Mouse (Mus musculus): ENCODE data around the gene Nfib. TPM values are rescaled to one million over a fixed set of nuclear protein-coding genes. Genes with fewer than 3 reads are reported as not detected.
A peak's percentile ranks its signal among the peaks of the same experiment; 100 is the strongest.

The Nfib gene
- polyA plus RNA-seq, 1 experiment from 2014 or later = 41.4 TPM

DNA sequence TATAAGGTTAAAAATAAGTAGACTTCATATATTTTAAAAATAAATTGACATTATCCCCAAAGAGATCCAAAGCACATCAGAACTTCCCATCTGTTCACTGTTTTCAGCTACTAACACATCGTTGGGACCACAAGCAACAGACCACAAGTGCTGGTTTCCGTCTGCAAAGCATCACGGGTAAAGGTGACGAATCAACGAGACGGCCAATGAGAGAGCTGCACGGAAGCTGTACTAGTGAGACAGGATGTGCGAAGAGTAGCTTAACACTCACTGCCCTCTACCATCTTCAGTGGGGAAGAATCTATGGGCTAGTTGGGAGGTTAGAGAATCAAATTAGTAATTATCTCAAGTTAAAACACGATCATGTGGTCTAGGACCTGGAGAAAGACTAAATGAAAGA is 302.9 kb downstream of the Nfib start:
- Histone ChIP-seq H3K27ac (no peak overlapping the region), H3K4me1 (replicated peaks) (peaks cover 35% of the 10 kb centered on the region), H3K9me3 (no peaks in the 10 kb centered on the region), H3K9ac (no peak overlapping the region), H3K4me3 (replicated peaks) (no peak overlapping the region), H3K36me3 (no peaks in the 10 kb centered on the region), H3K4me2 (replicated peaks) (no peak overlapping the region), H3K27me3 (replicated peaks) (no peaks in the 10 kb centered on the region)
- WGBS = 86% methylated on average over 9 of the region's 9 CpGs
- ATAC-seq = no peak

- Histone ChIP-seq H3K4me1 (replicated peaks) (peaks cover 31% of the 10 kb centered on the region), H3K9me3 (no peaks in the 10 kb centered on the region), H3K36me3 (no peaks in the 10 kb centered on the region), H3K9ac (no peak overlapping the region), H3K4me2 (replicated peaks) (no peak overlapping the region), H3K4me3 (replicated peaks) (no peak overlapping the region), H3K27me3 (replicated peaks) (no peaks in the 10 kb centered on the region), H3K27ac (no peak overlapping the region)
- WGBS = 64% methylated on average over 3 of the region's 3 CpGs
- no peak for ATAC-seq
Observed at GRCm38 (mm10) chr4:82401450-82402061, 304.0 kb downstream of the Nfib start.

GRCm38 (mm10) chr4:82400536-82400935 is 305.0 kb downstream of the Nfib start:
- H3K4me3 ChIP-seq (replicated peaks) = no peak overlapping the region
- H3K27me3 ChIP-seq (replicated peaks) = no peaks in the 10 kb centered on the region
- peak overlapping the region; percentile 62 for H3K27ac ChIP-seq
- H3K36me3 ChIP-seq = no peaks in the 10 kb centered on the region
- H3K9me3 ChIP-seq = no peaks in the 10 kb centered on the region
- no peak overlapping the region for H3K9ac ChIP-seq
- ATAC-seq = peak; percentile 60
- H3K4me2 ChIP-seq (replicated peaks) = 0 out of 2 replicates have a peak overlapping the region, but pooled peaks have one; percentile 22
- WGBS = 19% methylated on average over 5 of the region's 5 CpGs
- peaks cover 29% of the 10 kb centered on the region for H3K4me1 ChIP-seq (replicated peaks)

DNA sequence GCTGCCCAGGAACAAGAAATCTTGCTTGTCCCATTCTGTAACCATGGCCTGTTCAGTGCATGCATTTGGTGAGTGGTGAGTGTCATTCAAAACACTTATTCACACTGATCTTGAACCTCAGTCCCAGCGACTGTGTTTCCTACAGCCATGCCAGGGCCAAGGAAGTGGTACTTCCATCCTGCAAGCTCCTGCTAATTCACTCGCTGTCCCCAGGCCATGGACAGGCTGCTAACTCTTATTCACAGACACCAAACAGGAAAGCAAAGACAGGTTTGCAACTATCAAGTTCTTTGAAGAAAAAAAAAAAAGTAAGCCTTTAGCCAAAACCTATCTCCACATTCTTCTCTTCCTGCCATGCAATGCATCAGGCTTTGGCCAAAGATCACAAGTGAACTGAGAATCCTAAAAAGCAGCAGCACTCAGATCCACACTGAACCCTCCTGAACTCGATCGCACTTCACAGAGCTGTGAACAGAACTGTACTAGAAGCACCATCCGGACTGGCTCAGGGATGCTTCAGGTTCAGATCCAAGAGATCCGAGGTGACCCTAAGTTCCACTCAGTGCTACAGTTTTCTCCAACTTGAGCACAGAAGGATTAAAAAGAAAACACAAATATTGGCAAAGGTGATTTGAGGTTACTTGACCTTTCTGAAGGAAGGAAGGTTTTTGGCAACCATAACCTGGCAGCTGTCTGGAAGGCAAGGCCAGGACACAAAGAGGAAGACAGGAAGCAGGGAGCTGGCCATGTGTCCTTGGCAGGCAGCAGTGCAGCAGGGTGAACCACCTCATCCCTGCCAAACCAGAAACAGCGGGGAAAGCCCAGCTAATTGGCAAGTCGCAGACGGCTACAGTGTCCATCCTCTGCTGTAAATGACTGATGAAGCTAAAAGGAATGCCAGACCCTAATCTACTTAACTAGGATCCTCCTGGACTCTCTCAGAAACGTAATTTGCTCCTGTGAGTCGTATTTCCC is 305.9 kb downstream of the Nfib start:
- H3K4me3 ChIP-seq (replicated peaks) = no peak overlapping the region
- H3K4me1 ChIP-seq (replicated peaks) = peaks cover 22% of the 10 kb centered on the region
- 51% methylated on average over 11 of the region's 11 CpGs for WGBS
- H3K27me3 ChIP-seq (replicated peaks) = no peaks in the 10 kb centered on the region
- peak; percentile 58 for ATAC-seq
- H3K36me3 ChIP-seq = no peaks in the 10 kb centered on the region
- H3K27ac ChIP-seq = peak overlapping the region; percentile 62
- no peaks in the 10 kb centered on the region for H3K9me3 ChIP-seq
- H3K9ac ChIP-seq = no peak overlapping the region
- H3K4me2 ChIP-seq (replicated peaks) = no peak overlapping the region

DNA sequence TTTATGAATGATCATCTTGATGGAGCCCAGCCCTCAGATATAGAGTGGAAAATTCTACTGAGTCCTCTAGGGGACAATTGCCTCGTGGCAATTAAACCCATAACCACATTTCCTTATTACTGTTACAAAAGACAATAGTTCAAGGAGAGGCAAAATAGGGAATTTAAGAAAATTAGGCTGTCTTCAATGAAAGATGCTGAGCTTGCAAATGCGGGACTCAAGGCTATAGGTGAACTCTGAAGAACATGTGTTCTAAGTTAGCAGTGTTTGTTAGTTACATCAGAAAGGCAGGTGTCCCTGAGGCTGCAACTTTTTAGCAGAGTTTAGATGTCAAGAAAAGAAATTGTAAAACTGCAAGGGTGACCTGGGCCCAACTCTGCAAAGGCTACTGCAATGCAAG is 307.3 kb downstream of the Nfib start:
- no peaks in the 10 kb centered on the region for H3K9me3 ChIP-seq
- H3K27ac ChIP-seq = no peak overlapping the region
- H3K36me3 ChIP-seq = no peaks in the 10 kb centered on the region
- H3K4me2 ChIP-seq (replicated peaks) = no peak overlapping the region
- H3K4me1 ChIP-seq (replicated peaks) = peaks cover 17% of the 10 kb centered on the region
- H3K4me3 ChIP-seq (replicated peaks) = no peak overlapping the region
- no peak for ATAC-seq
- H3K9ac ChIP-seq = no peak overlapping the region
- WGBS = 76% methylated on average over 2 of the region's 2 CpGs
- no peaks in the 10 kb centered on the region for H3K27me3 ChIP-seq (replicated peaks)

GRCm38 (mm10) chr4:82396805-82397204 is 308.7 kb downstream of the Nfib start:
- H3K27ac ChIP-seq = no peak overlapping the region
- H3K4me2 ChIP-seq (replicated peaks) = no peak overlapping the region
- no peaks in the 10 kb centered on the region for H3K9me3 ChIP-seq
- no peak overlapping the region for H3K9ac ChIP-seq
- 83% methylated on average over 2 of the region's 2 CpGs for WGBS
- H3K4me3 ChIP-seq (replicated peaks) = no peak overlapping the region
- no peak for ATAC-seq
- no peaks in the 10 kb centered on the region for H3K36me3 ChIP-seq
- H3K4me1 ChIP-seq (replicated peaks) = peaks cover 22% of the 10 kb centered on the region
- no peaks in the 10 kb centered on the region for H3K27me3 ChIP-seq (replicated peaks)

GRCm38 (mm10) chr4:82396003-82396402 is 309.5 kb downstream of the Nfib start:
- peaks cover 19% of the 10 kb centered on the region for H3K4me1 ChIP-seq (replicated peaks)
- whole genome bisulfite sequencing = 90% methylated on average over 4 of the region's 4 CpGs
- ATAC-seq = no peak

DNA sequence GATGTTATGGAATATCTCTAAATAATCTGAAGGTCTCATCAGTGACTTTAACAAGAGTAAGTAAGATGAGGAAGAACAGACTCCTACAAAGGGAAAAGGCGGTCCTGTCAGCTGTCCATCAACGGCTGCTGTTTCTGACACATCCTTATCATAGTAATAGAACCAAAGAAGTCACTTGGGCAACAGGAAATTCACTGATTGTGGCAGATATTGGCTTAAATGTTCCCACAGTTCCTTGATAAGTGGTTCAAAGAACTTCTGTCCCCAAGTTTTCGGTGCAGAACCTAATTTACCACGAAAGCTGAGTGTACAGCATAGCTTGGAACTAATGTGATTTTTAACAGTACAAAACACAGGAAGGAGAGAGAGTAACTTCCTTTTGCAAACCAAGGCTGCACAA is 311.2 kb downstream of the Nfib start:
- 74% methylated on average over 4 of the region's 4 CpGs for WGBS
- no peak for ATAC-seq

More at GRCm38 (mm10) chr4:82396003-82396402, 309.5 kb downstream of the Nfib start:
- Histone ChIP-seq H3K27ac (no peak overlapping the region), H3K4me2 (replicated peaks) (no peak overlapping the region), H3K36me3 (no peaks in the 10 kb centered on the region), H3K4me3 (replicated peaks) (no peak overlapping the region), H3K9ac (no peak overlapping the region), H3K9me3 (no peaks in the 10 kb centered on the region), H3K27me3 (replicated peaks) (no peaks in the 10 kb centered on the region)

GRCm38 (mm10) chr4:82393021-82393420 is 312.5 kb downstream of the Nfib start:
- H3K4me1 ChIP-seq (replicated peaks) = peaks cover 11% of the 10 kb centered on the region; the same call in 1 of the 2 replicates
- H3K4me3 ChIP-seq (replicated peaks) = no peak overlapping the region
- ATAC-seq = peak; percentile 80
- H3K36me3 ChIP-seq = no peaks in the 10 kb centered on the region
- WGBS = 71% methylated on average over 4 of the region's 4 CpGs
- no peak overlapping the region for H3K4me2 ChIP-seq (replicated peaks)
- H3K9ac ChIP-seq = no peak overlapping the region
- H3K27me3 ChIP-seq (replicated peaks) = no peaks in the 10 kb centered on the region
- peak overlapping the region; percentile 44; the same call in 1 of the 2 replicates for H3K27ac ChIP-seq
- no peaks in the 10 kb centered on the region for H3K9me3 ChIP-seq

More for the DNA sequence above, 311.2 kb downstream of the Nfib start:
- H3K9ac ChIP-seq = no peak overlapping the region
- H3K4me3 ChIP-seq (replicated peaks) = no peak overlapping the region
- no peaks in the 10 kb centered on the region for H3K36me3 ChIP-seq
- peaks cover 11% of the 10 kb centered on the region; the same call in 1 of the 2 replicates for H3K4me1 ChIP-seq (replicated peaks)
- no peaks in the 10 kb centered on the region for H3K27me3 ChIP-seq (replicated peaks)
- no peaks in the 10 kb centered on the region for H3K9me3 ChIP-seq
- no peak overlapping the region for H3K4me2 ChIP-seq (replicated peaks)
- no peak overlapping the region for H3K27ac ChIP-seq

DNA sequence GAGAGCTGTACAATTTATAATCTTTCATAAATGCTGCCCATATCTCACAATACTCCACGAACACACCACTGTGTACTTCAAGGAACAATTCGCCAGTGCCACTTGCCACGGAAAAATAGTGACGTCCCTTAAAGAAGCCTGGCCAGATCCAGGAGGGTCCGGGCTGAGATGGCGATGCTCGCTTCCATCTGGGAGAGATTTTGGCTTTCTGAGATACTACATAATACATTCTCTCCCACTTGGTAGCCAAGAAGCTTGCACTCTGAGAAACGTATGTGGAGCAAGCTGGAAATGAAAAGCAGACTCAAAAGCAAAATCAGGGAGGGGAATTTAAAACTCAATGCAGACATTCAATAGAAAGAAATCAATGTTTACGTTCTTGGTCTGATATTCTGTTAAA is 313.1 kb downstream of the Nfib start:
- WGBS = 57% methylated on average over 9 of the region's 9 CpGs
- Histone ChIP-seq H3K9ac (no peak overlapping the region), H3K9me3 (no peaks in the 10 kb centered on the region), H3K4me2 (replicated peaks) (no peak overlapping the region), H3K4me3 (replicated peaks) (no peak overlapping the region), H3K27ac (peak overlapping the region; percentile 44), H3K27me3 (replicated peaks) (no peaks in the 10 kb centered on the region), H3K4me1 (replicated peaks) (peaks cover 11% of the 10 kb centered on the region; the same call in 1 of the 2 replicates), H3K36me3 (no peaks in the 10 kb centered on the region)
- no peak for ATAC-seq

- Histone ChIP-seq H3K9me3 (no peaks in the 10 kb centered on the region), H3K4me2 (replicated peaks) (no peak overlapping the region), H3K9ac (no peak overlapping the region), H3K36me3 (no peaks in the 10 kb centered on the region), H3K4me3 (replicated peaks) (no peak overlapping the region), H3K4me1 (replicated peaks) (peaks cover 11% of the 10 kb centered on the region; the same call in 1 of the 2 replicates), H3K27ac (no peak overlapping the region), H3K27me3 (replicated peaks) (no peaks in the 10 kb centered on the region)
- ATAC-seq = no peak
- 60% methylated on average over 6 of the region's 6 CpGs for WGBS
Observed at GRCm38 (mm10) chr4:82391726-82392472, 313.7 kb downstream of the Nfib start.

DNA sequence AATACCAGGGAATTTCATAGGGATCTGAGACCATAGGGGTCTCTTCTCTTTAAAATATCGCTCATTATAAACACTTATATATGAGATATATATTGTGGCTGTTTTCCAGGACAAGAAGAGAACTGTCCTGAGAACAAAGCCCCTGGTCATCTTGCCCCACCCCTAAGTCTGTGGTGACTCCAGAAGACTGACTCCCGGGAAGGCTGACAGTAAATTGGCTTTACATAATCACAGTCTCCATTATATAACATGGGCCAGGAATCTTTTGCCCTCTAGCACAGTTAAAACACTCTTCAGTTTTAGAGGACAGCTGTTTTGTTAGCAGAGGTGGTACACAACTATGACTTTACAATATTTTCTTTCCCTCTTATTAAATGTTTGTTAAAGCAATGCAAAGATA is 315.0 kb downstream of the Nfib start:
- no peak overlapping the region for H3K27ac ChIP-seq
- H3K36me3 ChIP-seq = no peaks in the 10 kb centered on the region
- no peak overlapping the region for H3K4me3 ChIP-seq (replicated peaks)
- H3K4me1 ChIP-seq (replicated peaks) = peaks cover 17% of the 10 kb centered on the region
- H3K9me3 ChIP-seq = no peaks in the 10 kb centered on the region
- no peak overlapping the region for H3K9ac ChIP-seq
- ATAC-seq = 0 out of 2 replicates have a peak, but pooled peaks have one; percentile 13
- no peaks in the 10 kb centered on the region for H3K27me3 ChIP-seq (replicated peaks)
- 49% methylated on average over 2 of the region's 2 CpGs for WGBS
- no peak overlapping the region for H3K4me2 ChIP-seq (replicated peaks)

Measured in intestine, embryonic 15.5 days (tissue).